ENCODE assay signal across 9 mouse cellular contexts in the genomic region with DNA sequence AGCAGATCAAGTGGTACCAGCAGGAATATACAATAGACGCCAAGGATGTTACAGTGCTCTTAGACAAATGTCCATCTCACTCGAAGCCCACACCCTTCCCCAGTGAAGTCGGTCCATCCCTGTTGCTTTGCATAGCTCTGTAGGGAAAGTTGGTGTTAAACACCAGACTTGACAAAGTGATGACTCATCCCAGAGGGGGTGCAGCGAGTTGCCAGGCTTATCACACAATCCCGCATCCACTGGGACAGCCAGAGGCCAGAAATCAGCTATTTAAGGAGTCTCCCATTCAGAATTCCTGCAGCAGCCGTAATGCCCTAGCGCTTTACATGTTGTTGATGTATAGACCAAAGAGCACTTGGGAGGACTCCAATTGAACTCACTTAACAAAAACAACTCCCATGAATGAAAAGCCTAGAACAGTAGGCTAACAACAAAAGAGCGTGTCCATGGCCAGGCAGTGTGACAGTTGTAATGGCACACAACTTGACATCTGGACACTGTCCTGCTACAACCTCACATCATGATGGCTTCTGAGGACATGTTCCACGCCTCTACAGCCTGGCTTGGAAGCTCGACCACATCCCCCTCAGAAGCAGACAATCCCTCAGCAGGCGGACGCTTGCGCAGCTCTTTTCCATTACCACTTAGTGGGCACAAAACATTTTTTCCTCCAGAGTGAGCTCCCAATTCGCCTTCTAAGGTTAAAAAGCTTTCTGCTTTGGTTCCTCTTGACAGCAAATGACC. TPM values are rescaled to one million over a fixed set of nuclear protein-coding genes. Genes with fewer than 3 reads are reported as not detected.
A peak's percentile ranks its signal among the peaks of the same experiment; 100 is the strongest.
DNase-seq lines count a peak whose midpoint lies in the region; ATAC-seq and TF ChIP-seq lines count a peak whose summit lies in the region.
"Had no signal": no experiment of that assay in that cellular context is flagged by ENCODE, and none has a peak within 500 bp of the region (broad histone marks: within the 10 kb centered on the region; RNA-seq: fewer than 3 reads in every experiment).

No protein-coding gene starts in this region.

- H3K4me2 ChIP-seq in hindbrain, postnatal 0 days (ENCODE audit: low read depth, low read length): no peak overlapping the region
- H3K4me2 ChIP-seq in forebrain, postnatal 0 days (ENCODE audit: low read depth): peak overlapping the region; percentile 85
- peak overlapping the region; percentile 63 for H3K4me2 ChIP-seq in midbrain, embryonic 12.5 days (replicated peaks)

- no peak for DNase-seq in hindbrain, embryonic 10.5 days (ENCODE audit: low spot score)
- DNase-seq in hindbrain, postnatal 0 days (ENCODE audit: low spot score): no peak
- DNase-seq in brain, adult 2 months (ENCODE audit: low read depth, low spot score): peak; percentile 62
- no peak for DNase-seq in forebrain, postnatal 0 days
- no peak for DNase-seq in cerebellum, adult 11 months
- no peak for DNase-seq in layer of hippocampus, postnatal 36 days
- no peak for DNase-seq in thymus, postnatal 4 days

- H3K4me1 ChIP-seq in hindbrain, embryonic 10.5 days (replicated peaks): peaks cover 63% of the 10 kb centered on the region
- no peaks in the 10 kb centered on the region for H3K4me1 ChIP-seq in hindbrain, postnatal 0 days (ENCODE audit: insufficient read depth, low read length)
- H3K4me1 ChIP-seq in forebrain, postnatal 0 days (ENCODE audit: insufficient read depth): 0 out of 2 replicates have a peak, but pooled peaks cover 7% of the 10 kb centered on the region
- H3K4me1 ChIP-seq in midbrain, embryonic 12.5 days: peaks cover 36% of the 10 kb centered on the region

- 66% methylated on average over 14 of the region's 14 CpGs for WGBS in hindbrain, embryonic 10.5 days
- 65% methylated on average over 14 of the region's 14 CpGs for WGBS in hindbrain, postnatal 0 days
- 64% methylated on average over 14 of the region's 14 CpGs for WGBS in forebrain, postnatal 0 days
- WGBS in midbrain, embryonic 12.5 days: 79% methylated on average over 14 of the region's 14 CpGs

- H3K9me3 ChIP-seq in hindbrain, embryonic 10.5 days: no peaks in the 10 kb centered on the region
- H3K9me3 ChIP-seq in hindbrain, postnatal 0 days (ENCODE audit: low read length): no peaks in the 10 kb centered on the region
- no peaks in the 10 kb centered on the region for H3K9me3 ChIP-seq in forebrain, postnatal 0 days (ENCODE audit: low read length)
- no peaks in the 10 kb centered on the region for H3K9me3 ChIP-seq in midbrain, embryonic 12.5 days

- H3K27ac ChIP-seq in hindbrain, embryonic 10.5 days: 0 out of 2 replicates have a peak overlapping the region, but pooled peaks have one; percentile 3
- no peak overlapping the region for H3K27ac ChIP-seq in hindbrain, postnatal 0 days
- no peak overlapping the region for H3K27ac ChIP-seq in forebrain, postnatal 0 days (ENCODE audit: low read depth, low read length)
- no peak overlapping the region for H3K27ac ChIP-seq in midbrain, embryonic 12.5 days (replicated peaks)

- H3K27me3 ChIP-seq in hindbrain, embryonic 10.5 days (ENCODE audit: insufficient read depth, poor library complexity, severe bottlenecking): peaks cover 4% of the 10 kb centered on the region
- no peaks in the 10 kb centered on the region for H3K27me3 ChIP-seq in hindbrain, postnatal 0 days (ENCODE audit: insufficient read depth, low read length)
- H3K27me3 ChIP-seq in forebrain, postnatal 0 days (ENCODE audit: insufficient read depth, low read length): no peaks in the 10 kb centered on the region
- H3K27me3 ChIP-seq in midbrain, embryonic 12.5 days: peaks cover 10% of the 10 kb centered on the region

- peak overlapping the region; percentile 91; the same call in 1 of the 2 replicates for H3K4me3 ChIP-seq in hindbrain, embryonic 10.5 days
- no peak overlapping the region for H3K4me3 ChIP-seq in hindbrain, postnatal 0 days (ENCODE audit: low read length)
- H3K4me3 ChIP-seq in forebrain, postnatal 0 days (ENCODE audit: low read depth, low read length): no peak overlapping the region
- no peak overlapping the region for H3K4me3 ChIP-seq in midbrain, embryonic 12.5 days
- H3K4me3 ChIP-seq: megakaryocyte, embryonic 14.5 days had no signal

- peaks cover 10% of the 10 kb centered on the region; the same call in 1 of the 2 replicates for H3K36me3 ChIP-seq in hindbrain, embryonic 10.5 days
- H3K36me3 ChIP-seq in hindbrain, postnatal 0 days (ENCODE audit: insufficient read depth, low read length): no peaks in the 10 kb centered on the region
- no peaks in the 10 kb centered on the region for H3K36me3 ChIP-seq in forebrain, postnatal 0 days (ENCODE audit: insufficient read depth)
- H3K36me3 ChIP-seq in midbrain, embryonic 12.5 days: no peaks in the 10 kb centered on the region

- ATAC-seq in hindbrain, postnatal 0 days: no peak
- no peak for ATAC-seq in forebrain, postnatal 0 days
- no peak for ATAC-seq in midbrain, embryonic 12.5 days (ENCODE audit: low FRiP score, low read depth)

- H3K9ac ChIP-seq in hindbrain, postnatal 0 days (replicated peaks; ENCODE audit: low read length): no peak overlapping the region
- no peak overlapping the region for H3K9ac ChIP-seq in forebrain, postnatal 0 days
- no peak overlapping the region for H3K9ac ChIP-seq in midbrain, embryonic 12.5 days (replicated peaks)

- no peak for TF ChIP-seq CTCF in hindbrain, postnatal 0 days (IDR thresholded peaks at IDR 0.05; ENCODE audit: low read depth)
- TF ChIP-seq CTCF in forebrain, postnatal 0 days (IDR thresholded peaks at IDR 0.05; ENCODE audit: low read depth): no peak

RNA-seq across cellular contexts. Expression of a gene that starts 2.6 kb away (rescaled TPM):
- polyA plus RNA-seq in hindbrain, embryonic 10.5 days (2016; fragmentation: Nextera tagmentation; extraction: Ambion mirVana): 72.6 and 77.6 TPM in 2 replicates
- 20.3 and 27.9 TPM in 2 replicates for total RNA-seq in hindbrain, postnatal 0 days (2014; rRNA removed)
- 44.7 and 45.2 TPM in 2 replicates for polyA plus RNA-seq in hindbrain, postnatal 0 days (2015; fragmentation: Nextera tagmentation; extraction: Ambion mirVana)
- 44.4 and 53.0 TPM in 2 replicates for total RNA-seq in forebrain, postnatal 0 days (2014; rRNA removed)
- 37.0 and 47.4 TPM in 2 replicates for polyA plus RNA-seq in forebrain, postnatal 0 days (2015; fragmentation: Nextera tagmentation; extraction: Ambion mirVana)
- polyA plus RNA-seq in midbrain, embryonic 12.5 days (2016; fragmentation: Nextera tagmentation; extraction: Ambion mirVana): 111 and 115 TPM in 2 replicates
- 10 to 100 TPM; 12.2 TPM for total RNA-seq in layer of hippocampus, postnatal 36 days (2021)
